Mouse (Mus musculus): ENCODE results near the gene Runx1.

DNA sequence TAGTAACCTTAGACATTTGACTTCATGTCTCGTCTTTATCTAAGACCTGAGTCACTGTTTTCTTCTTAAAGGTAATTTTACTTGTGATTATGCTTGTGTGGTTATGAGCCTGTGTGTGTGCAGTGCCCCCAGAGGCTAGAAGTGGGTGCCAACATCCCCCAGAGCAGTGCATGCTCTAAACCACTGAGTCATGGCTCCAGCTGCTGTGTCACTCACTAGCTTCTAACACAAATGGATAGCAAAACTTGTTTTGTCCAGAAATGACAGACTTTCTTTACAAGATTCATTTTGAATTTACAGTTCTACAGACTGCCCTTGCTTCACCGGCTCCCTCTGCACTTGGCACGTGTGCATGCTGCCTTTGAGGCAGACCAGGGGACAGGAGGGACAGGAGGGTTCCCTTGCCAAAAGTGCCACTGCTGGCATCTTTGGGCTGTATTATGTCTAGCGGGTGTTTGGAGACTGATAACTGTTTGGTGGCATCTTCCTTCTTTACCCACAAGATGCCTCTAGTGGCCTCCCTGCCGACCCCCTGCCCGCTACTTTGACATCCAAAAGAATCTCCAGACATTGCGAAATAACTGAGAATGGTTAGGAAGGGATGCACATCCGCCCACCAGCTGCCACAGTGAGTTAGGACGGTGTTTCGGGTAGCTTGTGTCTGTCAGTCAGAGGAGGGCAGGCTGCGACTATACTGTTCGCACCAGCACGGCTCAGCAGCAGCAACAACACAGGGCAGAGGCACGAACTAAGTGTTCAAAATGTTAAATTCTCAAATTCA lies 217.6 kb downstream of the Runx1 start:
- TF ChIP-seq CTCF (IDR thresholded peaks at IDR 0.05; ENCODE audit: low read depth) (no peak), EP300 (IDR thresholded peaks at IDR 0.05; ENCODE audit: low read depth) (no peak)

All from liver, postnatal 0 days (tissue).